Mouse (Mus musculus) heart, adult 2 months (tissue): ENCODE results near the gene Zfp568. TPM values are rescaled to one million over a fixed set of nuclear protein-coding genes. Genes with fewer than 3 reads are reported as not detected.

Source experiments
- DNase-seq, 2 experiments: peaks; one replicate each; pipeline ENCODE4 v3.0.0; 2021
- H3K27ac ChIP-seq: fragments of 200-600 bp; 2 replicates; pipeline ENCODE4 v1.8.1; 2022
- H3K27me3 ChIP-seq: fragments of 200-500 bp; 2 replicates; pipeline ENCODE4 v1.6.1; 2012; ENCODE audit warnings: mild to moderate bottlenecking, low read length, inconsistent platforms, mixed read lengths; ENCODE audit not compliant: control insufficient read depth, insufficient read depth
- H3K36me3 ChIP-seq: fragments of 200-500 bp; 2 replicates; pipeline ENCODE4 v1.6.1; 2012; ENCODE audit warnings: low read length, inconsistent platforms; ENCODE audit not compliant: control insufficient read depth, insufficient read depth
- H3K4me1 ChIP-seq: fragments of 200-500 bp; 2 replicates; pipeline ENCODE4 v1.6.1; 2011; ENCODE audit warnings: low read length; ENCODE audit not compliant: control insufficient read depth, insufficient read depth
- H3K4me3 ChIP-seq: fragments of 200-600 bp; 2 replicates; pipeline ENCODE4 v1.8.1; 2022
- H3K79me2 ChIP-seq: fragments of 200-500 bp; replicated peaks from 2 replicates; pipeline ENCODE4 v1.6.1; 2012; ENCODE audit warnings: mild to moderate bottlenecking, inconsistent platforms, low read length, moderate library complexity, mixed read lengths; ENCODE audit not compliant: control insufficient read depth, insufficient read depth
- H3K9ac ChIP-seq: fragments of 200-500 bp; 2 replicates; pipeline ENCODE4 v1.6.1; 2012; ENCODE audit warnings: low read depth, mild to moderate bottlenecking, control low read depth, inconsistent platforms, low read length, mixed read lengths
- CTCF ChIP-seq: fragments of 200-600 bp; IDR thresholded peaks from 2 replicates; pipeline ENCODE4 v1.8.1; 2022; ENCODE audit warnings: antibody characterized with exemption, mild to moderate bottlenecking, moderate library complexity
- EP300 ChIP-seq: fragments of 200-500 bp; IDR thresholded peaks from 2 replicates; pipeline ENCODE4 v1.6.1; 2011; ENCODE audit warnings: low read depth, low read length, control low read depth; ENCODE audit not compliant: insufficient read depth
- POLR2A ChIP-seq: fragments of 200-500 bp; IDR thresholded peaks from 2 replicates; pipeline ENCODE4 v1.6.1; 2011; ENCODE audit warnings: mild to moderate bottlenecking, low read depth, low read length, control low read depth; ENCODE audit not compliant: insufficient read depth
- WGBS: fragments of 180-500 bp; shearing (Covaris S2); methylation state at CpG from one replicate; pipeline ENCODE4 v1.1.7; 2018; 5-methylcytosine and 5-hydroxymethylcytosine counted together
- intact Hi-C: fragments of 180-260 bp; cut with DNase I; formaldehyde crosslinking; loops from one replicate; pipeline ENCODE4 v1.15.1; 2025
- polyA plus RNA-seq: library from polyadenylated mRNA; depleted of rRNA; stranded (reverse); fragments of >200 nt; gene quantifications from 2 replicates; pipeline ENCODE4 v1.2.3, GENCODE M21; 2012
- total RNA-seq, 2 experiments: library from RNA; stranded (reverse); gene quantifications; 2 replicates each; pipeline ENCODE4 v1.2.3; 2021

The Zfp568 gene
- total and polyA plus RNA-seq, 3 experiments: 5.6 to 28.1 (median 19.6) TPM

DNA sequence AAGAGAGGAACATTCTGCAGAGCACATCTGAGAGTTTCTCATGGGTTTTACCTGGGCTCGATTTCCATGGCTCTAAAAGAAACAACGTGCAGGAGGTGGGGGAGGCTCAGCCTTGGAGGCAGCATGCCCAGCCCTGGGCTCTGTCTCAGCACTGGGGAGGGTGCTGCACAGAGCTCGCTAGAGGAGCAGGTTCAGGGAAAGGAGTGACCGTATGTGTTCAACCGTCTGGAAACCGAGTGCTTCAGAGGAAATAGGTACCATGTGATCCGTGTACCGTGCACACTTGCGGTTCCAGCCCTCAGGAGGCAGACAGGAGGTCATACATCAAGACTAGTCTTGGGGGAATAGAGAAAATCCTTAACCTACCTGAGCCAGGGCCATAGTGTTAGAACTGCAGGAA lies 60.6 kb downstream of the Zfp568 start:
- no peaks in the 10 kb centered on the region for H3K79me2 ChIP-seq
- intact Hi-C loops: no loop called here
- no peak for DNase-seq
- no peaks in the 10 kb centered on the region for H3K36me3 ChIP-seq
- TF ChIP-seq POLR2A: no peak
- no peak for TF ChIP-seq EP300
- TF ChIP-seq CTCF: no peak
- no peak overlapping the region for H3K27ac ChIP-seq
- no peak overlapping the region for H3K4me3 ChIP-seq
- H3K27me3 ChIP-seq: no peaks in the 10 kb centered on the region
- WGBS: 64% methylated on average over 9 of the region's 9 CpGs
- no peak overlapping the region for H3K9ac ChIP-seq
- H3K4me1 ChIP-seq: no peaks in the 10 kb centered on the region

DNA sequence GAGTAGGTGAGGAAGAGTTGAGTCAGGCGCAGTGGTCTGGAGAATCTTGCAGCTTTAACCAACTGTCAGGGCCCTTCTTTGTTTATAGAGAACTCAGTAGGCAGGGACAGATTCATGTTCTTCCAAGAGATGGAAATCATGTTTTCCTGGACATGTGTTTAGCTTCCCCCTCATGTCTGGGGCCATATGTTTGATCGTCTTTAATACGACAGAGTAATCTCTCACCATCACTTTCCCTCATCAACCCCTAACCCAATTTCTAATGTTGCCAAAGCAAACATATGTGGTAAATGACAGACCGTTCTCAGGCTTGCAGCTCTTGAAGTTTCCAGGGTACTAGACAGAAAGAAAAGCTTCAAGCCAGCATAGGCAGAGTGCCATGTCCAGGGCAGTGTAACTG lies 64.4 kb downstream of the Zfp568 start:
- Histone ChIP-seq H3K36me3 (no peaks in the 10 kb centered on the region), H3K79me2 (no peaks in the 10 kb centered on the region), H3K9ac (no peak overlapping the region), H3K27me3 (no peaks in the 10 kb centered on the region), H3K4me3 (no peak overlapping the region), H3K27ac (no peak overlapping the region), H3K4me1 (peaks cover 3% of the 10 kb centered on the region; the same call in 1 of the 2 replicates)
- intact Hi-C loops: loop anchor here (2.0 kb wide), 1 partner anchor 95 kb away; no protein-coding TSS in a partner anchor
- TF ChIP-seq POLR2A: no peak
- TF ChIP-seq CTCF: no peak
- no peak for TF ChIP-seq EP300
- no peak for DNase-seq
- 76% methylated on average over 4 of the region's 4 CpGs for WGBS

DNA sequence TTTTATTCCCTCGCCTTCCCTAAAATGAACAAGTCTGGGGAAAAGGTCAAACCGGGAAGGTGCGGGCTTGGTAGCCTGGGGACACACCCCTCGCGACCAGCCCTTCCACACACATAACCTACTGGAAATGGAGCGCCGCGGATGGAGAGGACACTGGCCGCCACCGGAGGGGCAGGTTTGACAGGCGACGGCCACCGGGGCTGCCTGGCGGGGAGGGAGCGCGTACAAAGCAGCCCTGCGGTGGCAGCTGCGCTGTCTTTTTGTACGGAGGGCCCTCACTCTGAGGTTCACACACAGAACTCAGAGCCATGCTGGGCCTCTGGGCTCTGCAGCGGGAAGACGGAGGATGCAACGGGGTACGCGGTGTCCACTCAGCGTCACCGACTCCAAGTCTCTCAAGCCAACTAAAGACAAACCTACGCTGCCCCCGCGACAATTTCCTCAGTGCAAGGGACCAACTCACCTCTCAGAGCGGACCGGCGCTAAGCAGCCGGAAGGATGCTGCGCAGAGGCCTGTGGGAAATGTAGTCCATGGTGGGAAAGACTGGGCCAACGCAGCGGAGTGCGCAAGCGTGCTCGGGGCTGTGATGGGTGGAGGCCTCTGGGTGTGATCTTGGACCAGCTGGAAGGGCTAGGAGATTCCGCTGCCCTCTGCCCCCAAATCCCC lies 67.3 kb downstream of the Zfp568 start, which contains the start of gene Zfp14:
Zfp14 (minus strand) TSS at position 499 of the 667 bp plus-strand sequence.
- Histone ChIP-seq H3K27me3 (no peaks in the 10 kb centered on the region), H3K36me3 (no peaks in the 10 kb centered on the region), H3K27ac (peak within 1 kb of the TSS; percentile 58), H3K4me1 (peaks cover 3% of the 10 kb centered on the region; the same call in 1 of the 2 replicates), H3K79me2 (no peaks in the 10 kb centered on the region), H3K4me3 (peak within 1 kb of the TSS; percentile 81), H3K9ac (peak within 1 kb of the TSS; percentile 62)
- intact Hi-C loops: loop anchor here (2.0 to 5.0 kb wide), 2 partner anchors 40 to 144 kb away; partner anchors contain the start of genes Gm26920, Zfp27, Zfp383 and Zfp566
- under 1% methylated on average over 40 of the region's 40 CpGs for WGBS
- DNase-seq: peak; percentile 93
- peak; percentile 82 for TF ChIP-seq POLR2A
- no peak for TF ChIP-seq EP300

DNA sequence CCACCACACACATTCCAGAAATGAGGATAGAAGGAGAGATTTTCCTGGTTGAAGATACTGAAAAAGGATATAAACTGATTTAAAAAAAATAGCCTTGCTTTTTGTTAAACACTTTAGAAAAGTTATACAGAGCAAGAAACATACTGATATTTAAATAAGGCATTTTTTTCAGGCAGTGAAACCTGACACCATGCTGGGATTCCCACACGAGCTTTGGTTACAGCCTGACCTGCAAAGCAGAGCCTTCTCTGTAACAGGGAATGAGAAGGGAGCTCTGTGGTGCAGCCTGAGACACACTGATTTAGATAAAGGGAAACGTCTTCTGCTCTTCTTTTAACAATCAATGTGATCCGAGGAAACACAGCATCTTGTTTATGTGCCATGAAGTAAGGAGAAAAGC lies 69.8 kb downstream of the Zfp568 start:
- H3K9ac ChIP-seq: no peak overlapping the region
- H3K27me3 ChIP-seq: no peaks in the 10 kb centered on the region
- WGBS: 13% methylated on average over 3 of the region's 3 CpGs
- no peak overlapping the region for H3K27ac ChIP-seq
- no peaks in the 10 kb centered on the region for H3K79me2 ChIP-seq
- H3K4me3 ChIP-seq: no peak overlapping the region
- H3K36me3 ChIP-seq: no peaks in the 10 kb centered on the region
- H3K4me1 ChIP-seq: peaks cover 3% of the 10 kb centered on the region; the same call in 1 of the 2 replicates
- DNase-seq: no peak
- TF ChIP-seq CTCF (no peak), POLR2A (no peak), EP300 (no peak)
- intact Hi-C loops: loop anchor here (5.0 kb wide), 1 partner anchor 146 kb away; the partner anchor contains the start of genes Zfp27 and Zfp383

DNA sequence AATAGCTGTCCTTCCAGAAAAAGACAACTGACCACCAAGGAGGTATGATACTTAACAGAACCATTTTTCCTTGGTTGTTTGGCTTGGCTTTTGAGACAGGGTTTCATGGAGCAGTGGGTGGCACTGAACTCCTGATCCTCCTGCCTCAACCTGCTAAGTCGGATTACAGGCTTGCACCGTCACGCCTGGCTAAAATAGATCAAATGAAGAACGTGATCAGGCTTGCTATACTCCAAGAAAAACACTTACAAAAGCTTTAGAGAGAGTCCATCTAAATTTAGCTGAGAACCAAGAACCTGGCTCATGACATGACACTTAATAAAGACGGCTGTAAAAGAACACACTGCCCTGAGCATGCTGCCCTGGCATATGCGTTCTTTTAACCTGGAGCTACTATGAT lies 76.6 kb downstream of the Zfp568 start:
- intact Hi-C loops: no loop called here
- Histone ChIP-seq H3K27ac (peak overlapping the region; percentile 48), H3K27me3 (no peaks in the 10 kb centered on the region), H3K4me1 (no peaks in the 10 kb centered on the region), H3K9ac (no peak overlapping the region), H3K4me3 (no peak overlapping the region), H3K79me2 (no peaks in the 10 kb centered on the region), H3K36me3 (no peaks in the 10 kb centered on the region)
- TF ChIP-seq EP300: no peak
- no peak for TF ChIP-seq CTCF
- TF ChIP-seq POLR2A: no peak
- no peak for DNase-seq
- 69% methylated on average over 6 of the region's 6 CpGs for WGBS

DNA sequence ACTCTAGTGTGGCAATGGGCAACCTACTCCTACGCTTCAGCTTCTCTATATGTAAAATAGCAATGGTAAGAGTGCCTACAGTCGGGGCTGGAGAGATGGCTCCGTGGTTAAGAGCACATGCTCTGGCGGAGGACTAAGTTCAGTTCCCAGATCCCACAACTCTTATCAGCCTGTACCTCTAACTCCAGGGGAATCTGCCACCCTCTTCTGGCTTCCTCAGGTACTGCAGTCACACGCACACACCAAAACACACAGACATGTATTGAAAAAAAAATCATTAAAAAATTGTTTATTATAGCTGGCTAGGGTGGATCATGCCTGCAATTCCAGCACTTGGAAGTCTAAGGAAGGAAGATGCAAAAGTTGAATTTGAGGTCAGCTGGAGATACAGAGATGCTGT lies 78.7 kb downstream of the Zfp568 start:
- Histone ChIP-seq H3K4me1 (no peaks in the 10 kb centered on the region), H3K36me3 (no peaks in the 10 kb centered on the region), H3K79me2 (no peaks in the 10 kb centered on the region), H3K4me3 (no peak overlapping the region), H3K27ac (no peak overlapping the region), H3K9ac (no peak overlapping the region), H3K27me3 (no peaks in the 10 kb centered on the region)
- WGBS: 88% methylated on average over 5 of the region's 5 CpGs
- DNase-seq: no peak
- intact Hi-C loops: no loop called here
- TF ChIP-seq CTCF (peak; percentile 53), EP300 (no peak)
